Comparison of ENCODE assay signal across 10 mouse cellular contexts in genomic region chr15:83592260-83593188, GRCm38 (mm10). TPM values are rescaled to one million over a fixed set of nuclear protein-coding genes. Genes with fewer than 3 reads are reported as not detected.
DNase-seq lines count a peak whose midpoint lies in the region; ATAC-seq and TF ChIP-seq lines count a peak whose summit lies in the region.
"Had no signal": no experiment of that assay in that cellular context is flagged by ENCODE, and none has a peak within 500 bp of the region (broad histone marks: within the 10 kb centered on the region; RNA-seq: fewer than 3 reads in every experiment).

No protein-coding gene starts in this region.

- no peak overlapping the region for H3K9ac ChIP-seq in forebrain, postnatal 0 days
- H3K9ac ChIP-seq in intestine, embryonic 15.5 days = 0 out of 2 replicates have a peak overlapping the region, but pooled peaks have one; percentile 0
- H3K9ac ChIP-seq in midbrain, embryonic 14.5 days (replicated peaks; ENCODE audit: low read length) = 0 out of 2 replicates have a peak overlapping the region, but pooled peaks have one; percentile 61

- 84% methylated on average over 8 of the region's 8 CpGs for WGBS in forebrain, embryonic 10.5 days
- 85% methylated on average over 8 of the region's 8 CpGs for WGBS in forebrain, postnatal 0 days
- WGBS in intestine, embryonic 15.5 days = 60% methylated on average over 8 of the region's 8 CpGs
- 83% methylated on average over 8 of the region's 8 CpGs for WGBS in midbrain, embryonic 14.5 days

- no peaks in the 10 kb centered on the region for H3K9me3 ChIP-seq in forebrain, embryonic 10.5 days
- H3K9me3 ChIP-seq in forebrain, postnatal 0 days (ENCODE audit: low read length) = no peaks in the 10 kb centered on the region
- no peaks in the 10 kb centered on the region for H3K9me3 ChIP-seq in intestine, embryonic 15.5 days
- H3K9me3 ChIP-seq in midbrain, embryonic 14.5 days (ENCODE audit: control insufficient read depth, low read length) = no peaks in the 10 kb centered on the region

- peaks cover 49% of the 10 kb centered on the region for H3K36me3 ChIP-seq in forebrain, embryonic 10.5 days (replicated peaks)
- peaks cover 13% of the 10 kb centered on the region; the same call in 1 of the 2 replicates for H3K36me3 ChIP-seq in forebrain, postnatal 0 days (ENCODE audit: insufficient read depth)
- H3K36me3 ChIP-seq in intestine, embryonic 15.5 days = no peaks in the 10 kb centered on the region
- peaks cover 15% of the 10 kb centered on the region for H3K36me3 ChIP-seq in midbrain, embryonic 14.5 days (ENCODE audit: control insufficient read depth, insufficient read depth, low read length)

- TF ChIP-seq CTCF in forebrain, postnatal 0 days (IDR thresholded peaks at IDR 0.05; ENCODE audit: low read depth) = no peak

- H3K4me2 ChIP-seq in forebrain, postnatal 0 days (ENCODE audit: low read depth) = no peak overlapping the region
- peak overlapping the region; percentile 86 for H3K4me2 ChIP-seq in intestine, embryonic 15.5 days (replicated peaks)
- H3K4me2 ChIP-seq in midbrain, embryonic 14.5 days (ENCODE audit: low read length) = peak overlapping the region; percentile 85; the same call in 1 of the 2 replicates

- no peak for ATAC-seq in forebrain, postnatal 0 days
- ATAC-seq in intestine, embryonic 15.5 days = no peak
- ATAC-seq in midbrain, embryonic 14.5 days (ENCODE audit: low FRiP score, low TSS enrichment) = no peak

- no peak for DNase-seq in forebrain, embryonic 10.5 days (ENCODE audit: extremely low spot score, low spot score)
- no peak for DNase-seq in forebrain, postnatal 0 days
- DNase-seq in MEL-GATA-1-ER (ENCODE audit: extremely low read depth, low read depth) = peak; percentile 46
- DNase-seq in midbrain, embryonic 14.5 days = no peak
- DNase-seq in layer of hippocampus, adult 11-12 months (ENCODE audit: low spot score) = no peak
- no peak for DNase-seq in right cerebral cortex, adult 2 months (ENCODE audit: low spot score in 2 of 2)
- no peak for DNase-seq in retina, postnatal 1 day
- DNase-seq: embryo, embryonic 11 days; lung, postnatal 4 days had no signal

- peak overlapping the region; percentile 92 for H3K27ac ChIP-seq in forebrain, embryonic 10.5 days
- no peak overlapping the region for H3K27ac ChIP-seq in forebrain, postnatal 0 days (ENCODE audit: low read depth, low read length)
- H3K27ac ChIP-seq in intestine, embryonic 15.5 days = peak overlapping the region; percentile 11; the same call in 1 of the 2 replicates
- H3K27ac ChIP-seq in midbrain, embryonic 14.5 days (replicated peaks; ENCODE audit: low read depth, low read length) = no peak overlapping the region

- H3K4me1 ChIP-seq in forebrain, embryonic 10.5 days = peaks cover 33% of the 10 kb centered on the region
- H3K4me1 ChIP-seq in forebrain, postnatal 0 days (ENCODE audit: insufficient read depth) = peaks cover 16% of the 10 kb centered on the region; the same call in 1 of the 2 replicates
- H3K4me1 ChIP-seq in intestine, embryonic 15.5 days (replicated peaks) = peaks cover 23% of the 10 kb centered on the region
- H3K4me1 ChIP-seq in midbrain, embryonic 14.5 days (ENCODE audit: control insufficient read depth, insufficient read depth, low read length) = peaks cover 16% of the 10 kb centered on the region

- H3K4me3 ChIP-seq in forebrain, embryonic 10.5 days = peak overlapping the region; percentile 95
- no peak overlapping the region for H3K4me3 ChIP-seq in forebrain, postnatal 0 days (ENCODE audit: low read depth, low read length)
- H3K4me3 ChIP-seq in intestine, embryonic 15.5 days (replicated peaks) = no peak overlapping the region
- no peak overlapping the region for H3K4me3 ChIP-seq in midbrain, embryonic 14.5 days (replicated peaks; ENCODE audit: low read depth, low read length)

- H3K27me3 ChIP-seq in forebrain, embryonic 10.5 days (ENCODE audit: poor library complexity, severe bottlenecking) = no peaks in the 10 kb centered on the region
- no peaks in the 10 kb centered on the region for H3K27me3 ChIP-seq in forebrain, postnatal 0 days (ENCODE audit: insufficient read depth, low read length)
- no peaks in the 10 kb centered on the region for H3K27me3 ChIP-seq in intestine, embryonic 15.5 days (replicated peaks)
- H3K27me3 ChIP-seq in midbrain, embryonic 14.5 days (ENCODE audit: control insufficient read depth, insufficient read depth, low read length) = no peaks in the 10 kb centered on the region

RNA-seq across cellular contexts. Expression of gene Ttll12, which starts 2.4 kb away (rescaled TPM):
- 64.6 and 65.7 TPM in 2 replicates for polyA plus RNA-seq in forebrain, embryonic 10.5 days (2016; fragmentation: Nextera tagmentation; extraction: Ambion mirVana)
- total RNA-seq in forebrain, postnatal 0 days (2014; rRNA removed) = 42.9 and 43.3 TPM in 2 replicates
- polyA plus RNA-seq in forebrain, postnatal 0 days (2015; fragmentation: Nextera tagmentation; extraction: Ambion mirVana) = 34.8 and 38.7 TPM in 2 replicates
- polyA plus RNA-seq in intestine, embryonic 15.5 days (2015; fragmentation: Nextera tagmentation; extraction: Ambion mirVana) = 31.0 and 31.5 TPM in 2 replicates
- polyA plus RNA-seq in midbrain, embryonic 14.5 days (2014; fragmentation: Nextera tagmentation; extraction: Ambion mirVana) = 47.2 and 50.7 TPM in 2 replicates

RNA-seq across cellular contexts. Expression of gene Mcat, which starts 28.9 kb away (rescaled TPM):
- 47.2 and 48.3 TPM in 2 replicates for polyA plus RNA-seq in forebrain, embryonic 10.5 days (2016; fragmentation: Nextera tagmentation; extraction: Ambion mirVana)
- 50.3 and 53.8 TPM in 2 replicates for total RNA-seq in forebrain, postnatal 0 days (2014; rRNA removed)
- polyA plus RNA-seq in forebrain, postnatal 0 days (2015; fragmentation: Nextera tagmentation; extraction: Ambion mirVana) = 40.9 and 46.3 TPM in 2 replicates
- polyA plus RNA-seq in intestine, embryonic 15.5 days (2015; fragmentation: Nextera tagmentation; extraction: Ambion mirVana) = 31.4 TPM in 2 replicates
- polyA plus RNA-seq in midbrain, embryonic 14.5 days (2014; fragmentation: Nextera tagmentation; extraction: Ambion mirVana) = 30.3 and 36.2 TPM in 2 replicates

RNA-seq across cellular contexts. Expression of gene Tspo, which starts 29.1 kb away (rescaled TPM):
- 37.9 and 40.2 TPM in 2 replicates for polyA plus RNA-seq in forebrain, embryonic 10.5 days (2016; fragmentation: Nextera tagmentation; extraction: Ambion mirVana)
- 5.7 and 13.6 TPM in 2 replicates for total RNA-seq in forebrain, postnatal 0 days (2014; rRNA removed)
- polyA plus RNA-seq in forebrain, postnatal 0 days (2015; fragmentation: Nextera tagmentation; extraction: Ambion mirVana) = 15.3 and 18.0 TPM in 2 replicates
- polyA plus RNA-seq in intestine, embryonic 15.5 days (2015; fragmentation: Nextera tagmentation; extraction: Ambion mirVana) = 98.0 and 120 TPM in 2 replicates
- 3.4 and 12.2 TPM in 2 replicates for polyA plus RNA-seq in midbrain, embryonic 14.5 days (2014; fragmentation: Nextera tagmentation; extraction: Ambion mirVana)

Comparison
In these comparisons a context has a peak if more than half of its experiments do, and no peak if none do; other contexts are left out.
1. H3K27ac ChIP-seq: peak in forebrain, embryonic 10.5 days (single experiment) and intestine, embryonic 15.5 days (single experiment); none in forebrain, postnatal 0 days (single experiment) and midbrain, embryonic 14.5 days (single experiment).